Mouse (Mus musculus): ENCODE measurements at regions not wholly inside any gene's neighbourhood (a gene's known extent, or its start where the extent isn't known, plus 50 kb on each side); places are given as distances from the start of the nearest gene placed in this dataset.

- no peaks in the 10 kb centered on the region for H3K36me3 ChIP-seq (ENCODE audit: control insufficient read depth, insufficient read depth, low read length, poor library complexity, severe bottlenecking)
- H3K27me3 ChIP-seq (ENCODE audit: control insufficient read depth, insufficient read depth, low read length, poor library complexity, severe bottlenecking), result no peaks in the 10 kb centered on the region
- no peak for DNase-seq (ENCODE audit: low read depth, low spot score)
Measured at GRCm38 (mm10) chr12:15930155-15930554, 113.4 kb upstream of the Trib2 start.

GRCm38 (mm10) chr12:15929541-15929940 is 112.8 kb upstream of the Trib2 start:
- no peaks in the 10 kb centered on the region for H3K36me3 ChIP-seq (ENCODE audit: control insufficient read depth, insufficient read depth, low read length, poor library complexity, severe bottlenecking)
- H3K27me3 ChIP-seq (ENCODE audit: control insufficient read depth, insufficient read depth, low read length, poor library complexity, severe bottlenecking), result no peaks in the 10 kb centered on the region
- no peak for DNase-seq (ENCODE audit: low read depth, low spot score)

- H3K27me3 ChIP-seq (ENCODE audit: control insufficient read depth, insufficient read depth, low read length, poor library complexity, severe bottlenecking), result no peaks in the 10 kb centered on the region
- no peaks in the 10 kb centered on the region for H3K36me3 ChIP-seq (ENCODE audit: control insufficient read depth, insufficient read depth, low read length, poor library complexity, severe bottlenecking)
- DNase-seq (ENCODE audit: low read depth, low spot score), result no peak
Measured at GRCm38 (mm10) chr12:15918291-15918690, 101.6 kb upstream of the Trib2 start.

DNA sequence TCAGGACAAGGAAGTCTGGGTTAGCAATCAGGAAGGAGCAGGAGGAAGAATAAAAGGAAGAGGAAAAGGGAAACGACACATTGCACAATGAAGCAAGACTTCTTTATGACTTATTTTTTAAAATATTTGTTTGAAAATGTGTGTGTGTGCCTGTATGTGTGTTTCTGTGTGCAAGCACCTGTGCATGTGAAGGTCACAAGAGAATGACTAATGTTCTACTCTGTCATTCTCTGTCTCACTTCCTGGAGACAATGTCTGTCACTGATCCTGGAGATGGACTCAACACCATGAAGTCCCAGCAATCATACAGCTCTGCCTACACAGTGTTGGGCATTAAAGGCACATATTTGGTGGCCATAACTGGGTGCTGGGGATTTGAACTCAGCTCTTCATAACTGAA is 96.2 kb upstream of the Trib2 start:
- Histone ChIP-seq H3K27me3 (ENCODE audit: control insufficient read depth, insufficient read depth, low read length, poor library complexity, severe bottlenecking) (no peaks in the 10 kb centered on the region), H3K36me3 (ENCODE audit: control insufficient read depth, insufficient read depth, low read length, poor library complexity, severe bottlenecking) (no peaks in the 10 kb centered on the region)
- DNase-seq (ENCODE audit: low read depth, low spot score), result peak; percentile 57

DNA sequence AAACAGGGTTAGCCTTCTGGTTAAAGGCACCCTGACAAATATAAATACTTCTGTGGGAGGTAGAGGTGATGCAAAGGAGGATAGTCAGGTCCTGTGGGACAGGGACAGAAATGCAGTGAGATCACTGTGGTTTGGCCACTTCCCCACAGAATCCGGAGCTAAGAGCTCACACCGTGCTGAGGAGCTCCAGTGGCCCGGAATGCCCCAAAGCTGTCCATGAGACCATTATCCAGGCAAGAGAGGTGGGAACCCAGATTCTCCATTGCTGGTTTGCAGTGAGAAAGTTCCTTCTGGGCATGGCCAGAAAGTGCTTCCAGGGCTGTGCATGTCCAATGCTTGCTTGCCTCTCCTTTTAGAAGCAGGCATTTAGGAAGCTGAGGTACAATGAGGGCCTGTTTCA is 95.8 kb upstream of the Trib2 start:
- DNase-seq (ENCODE audit: low read depth, low spot score), result peak; percentile 24
- H3K27me3 ChIP-seq (ENCODE audit: control insufficient read depth, insufficient read depth, low read length, poor library complexity, severe bottlenecking), result no peaks in the 10 kb centered on the region
- no peaks in the 10 kb centered on the region for H3K36me3 ChIP-seq (ENCODE audit: control insufficient read depth, insufficient read depth, low read length, poor library complexity, severe bottlenecking)

DNA sequence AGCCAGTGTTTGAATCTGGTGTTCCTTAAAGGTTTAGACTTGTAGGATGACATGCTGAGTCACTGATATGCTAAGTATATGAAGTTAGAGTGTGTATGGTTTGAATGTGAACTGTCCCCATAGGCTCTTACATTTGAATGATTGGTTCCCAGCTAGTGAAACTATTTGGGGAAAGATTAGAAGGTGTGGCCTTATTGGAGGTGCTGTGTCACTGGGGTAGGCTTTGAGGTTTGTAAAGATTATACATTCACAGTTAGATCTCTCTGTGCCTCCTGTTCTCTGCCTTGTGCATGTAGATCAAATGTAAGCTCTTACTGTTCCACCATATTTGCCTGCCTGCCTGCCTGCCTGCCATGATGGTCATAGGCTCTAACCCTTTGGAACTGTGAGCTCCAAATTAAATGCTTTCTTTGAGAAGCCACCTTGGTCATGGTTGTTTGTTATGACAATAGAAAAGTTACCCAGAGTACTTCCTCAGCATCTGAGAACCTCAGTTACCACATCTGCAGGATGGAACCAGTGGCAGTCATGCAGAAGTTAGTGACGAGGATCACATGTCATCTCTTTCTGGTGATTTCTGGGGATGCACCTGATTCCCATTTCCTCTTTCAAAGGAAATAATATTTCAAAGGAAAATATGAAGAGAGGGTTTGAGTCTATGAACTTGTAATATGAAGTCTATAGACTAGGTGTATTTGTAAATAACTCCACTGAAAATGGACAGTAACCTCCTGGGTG is 94.7 kb upstream of the Trib2 start:
- Histone ChIP-seq H3K27me3 (ENCODE audit: control insufficient read depth, insufficient read depth, low read length, poor library complexity, severe bottlenecking) (no peaks in the 10 kb centered on the region), H3K36me3 (ENCODE audit: control insufficient read depth, insufficient read depth, low read length, poor library complexity, severe bottlenecking) (no peaks in the 10 kb centered on the region)
- DNase-seq (ENCODE audit: low read depth, low spot score), result peak; percentile 38

DNA sequence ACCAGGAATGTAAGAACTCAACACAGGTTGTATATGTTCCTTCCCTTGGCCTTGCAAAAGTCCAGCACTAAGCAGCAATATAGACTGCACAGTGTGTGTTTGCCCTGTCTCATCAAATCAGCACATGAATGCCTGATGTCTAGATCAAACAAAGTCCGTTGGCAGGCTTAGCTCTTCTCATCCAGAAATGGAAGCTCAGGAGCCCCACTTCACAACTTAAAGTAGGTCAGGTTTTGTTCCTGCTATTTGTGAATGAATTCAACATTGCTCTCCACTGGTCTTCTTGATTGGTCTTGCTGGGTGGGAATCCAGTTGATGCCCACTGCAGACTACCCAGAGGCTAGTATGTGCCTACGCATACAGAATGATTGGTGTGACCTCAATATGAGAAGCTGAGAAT is 80.8 kb upstream of the Trib2 start:
- Histone ChIP-seq H3K27me3 (ENCODE audit: control insufficient read depth, insufficient read depth, low read length, poor library complexity, severe bottlenecking) (no peaks in the 10 kb centered on the region), H3K36me3 (ENCODE audit: control insufficient read depth, insufficient read depth, low read length, poor library complexity, severe bottlenecking) (no peaks in the 10 kb centered on the region)
- no peak for DNase-seq (ENCODE audit: low read depth, low spot score)

- no peaks in the 10 kb centered on the region for H3K36me3 ChIP-seq (ENCODE audit: control insufficient read depth, insufficient read depth, low read length, poor library complexity, severe bottlenecking)
- no peaks in the 10 kb centered on the region for H3K27me3 ChIP-seq (ENCODE audit: control insufficient read depth, insufficient read depth, low read length, poor library complexity, severe bottlenecking)
- peak; percentile 74 for DNase-seq (ENCODE audit: low read depth, low spot score)
Measured at GRCm38 (mm10) chr12:15896511-15896910, 79.8 kb upstream of the Trib2 start.

- Histone ChIP-seq H3K36me3 (ENCODE audit: control insufficient read depth, insufficient read depth, low read length, poor library complexity, severe bottlenecking) (no peaks in the 10 kb centered on the region), H3K27me3 (ENCODE audit: control insufficient read depth, insufficient read depth, low read length, poor library complexity, severe bottlenecking) (no peaks in the 10 kb centered on the region)
- no peak for DNase-seq (ENCODE audit: low read depth, low spot score)
Measured at GRCm38 (mm10) chr12:15895215-15895614, 78.5 kb upstream of the Trib2 start.

DNA sequence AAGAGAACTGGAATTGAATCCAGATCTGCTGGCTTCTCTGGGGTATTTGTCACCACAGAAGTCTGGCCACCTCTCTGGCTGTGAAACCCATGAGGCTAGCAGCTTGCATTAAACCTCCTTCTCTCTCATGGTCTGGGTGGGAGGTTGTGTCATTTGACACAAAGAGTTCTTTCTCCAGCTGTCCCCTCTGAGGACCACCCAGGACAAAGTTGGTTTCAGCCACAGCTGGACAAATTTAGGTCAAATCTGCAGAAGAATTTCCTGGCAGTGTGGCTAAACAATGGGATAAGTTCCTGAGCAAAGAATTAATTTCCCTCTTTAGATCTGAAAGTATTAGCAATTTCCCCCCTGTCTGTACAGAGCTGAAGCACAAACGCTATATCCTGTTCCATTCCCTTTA is 73.9 kb upstream of the Trib2 start:
- DNase-seq (ENCODE audit: low read depth, low spot score), result no peak

DNA sequence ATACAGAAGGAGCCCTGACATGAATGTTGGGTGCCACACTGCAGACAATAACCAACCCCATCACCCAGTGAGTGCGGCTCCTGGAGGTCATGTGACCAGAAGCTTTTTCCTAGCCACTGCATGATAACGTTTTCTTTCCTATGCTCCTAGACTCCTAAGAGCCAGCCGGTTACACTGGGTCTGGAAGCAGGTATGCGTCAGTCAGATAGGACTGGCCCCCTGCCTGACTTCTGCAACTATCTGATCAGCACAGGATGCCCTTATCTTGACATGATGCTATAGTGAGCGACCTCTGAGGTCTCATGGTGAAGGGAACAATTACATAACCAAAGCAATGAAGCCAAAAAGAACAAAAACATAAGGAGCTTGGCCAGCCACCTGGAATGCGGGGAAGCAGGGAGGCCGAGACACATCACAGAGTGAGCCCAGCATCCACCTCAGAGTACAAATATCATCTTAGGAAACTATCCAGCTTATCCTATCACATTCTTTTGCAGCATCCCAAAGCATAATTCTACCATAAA is 63.2 kb upstream of the Trib2 start:
- DNase-seq (ENCODE audit: low read depth, low spot score), result no peak
- Histone ChIP-seq H3K36me3 (ENCODE audit: control insufficient read depth, insufficient read depth, low read length, poor library complexity, severe bottlenecking) (no peaks in the 10 kb centered on the region), H3K27me3 (ENCODE audit: control insufficient read depth, insufficient read depth, low read length, poor library complexity, severe bottlenecking) (no peaks in the 10 kb centered on the region)

More for the DNA sequence above, 73.9 kb upstream of the Trib2 start:
- H3K27me3 ChIP-seq (ENCODE audit: control insufficient read depth, insufficient read depth, low read length, poor library complexity, severe bottlenecking), result no peaks in the 10 kb centered on the region
- no peaks in the 10 kb centered on the region for H3K36me3 ChIP-seq (ENCODE audit: control insufficient read depth, insufficient read depth, low read length, poor library complexity, severe bottlenecking)

Data from splenic B cell, adult 2 months (primary cell).